Mouse (Mus musculus): ENCODE results near the gene Carns1. TPM values are rescaled to one million over a fixed set of nuclear protein-coding genes. Genes with fewer than 3 reads are reported as not detected.
A peak's percentile ranks its signal among the peaks of the same experiment; 100 is the strongest.

The Carns1 gene
- total RNA-seq (2012; rRNA removed) (0.39 and 0.81 TPM in 2 replicates), polyA plus RNA-seq (2012; ENCODE audit: insufficient read depth in 1 of 2, insufficient read length in 2 of 2, low read depth in 1 of 2, low replicate concordance in 2 of 2, missing spikeins in 1 of 2) (under 1 TPM in 1 of 2 experiments, not detected in 1; 0.63 TPM)

DNA sequence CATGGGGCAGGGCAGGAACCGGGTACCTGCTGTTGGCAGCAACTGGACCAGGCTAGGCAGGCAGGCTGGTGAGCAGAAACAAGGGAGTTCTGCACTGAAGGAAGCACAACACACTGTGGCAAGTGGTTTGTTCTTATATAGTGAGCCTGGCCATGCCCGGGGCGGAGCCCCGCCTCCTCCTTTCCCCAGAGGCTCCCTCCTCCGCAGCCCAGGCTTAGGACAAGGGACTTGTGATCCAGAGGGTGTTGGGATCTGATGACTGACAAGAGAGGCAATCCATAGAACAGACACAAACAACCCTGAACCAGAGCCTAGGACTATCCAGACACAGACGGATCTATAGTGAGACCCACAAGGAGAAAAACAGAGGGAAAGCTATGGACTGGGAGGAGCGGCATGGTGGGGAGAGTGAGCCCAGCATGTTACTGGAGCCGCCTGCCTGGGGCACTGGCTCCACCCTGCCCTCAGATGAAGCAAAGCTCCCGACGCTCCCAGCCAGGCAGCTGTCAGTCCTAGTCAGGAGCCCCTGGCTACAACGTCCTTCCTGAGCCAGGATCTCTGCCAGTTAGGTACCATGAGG, at the start of gene Carns1:
Gene Carns1 (minus strand): TSS at position 112 of the 580 bp plus-strand sequence.
- Histone ChIP-seq H3K36me3 (ENCODE audit: control insufficient read depth in 1 of 2, insufficient read depth in 2 of 2, low read length in 2 of 2) (peaks cover 0 to under 1% of the 10 kb centered on the region in 2 experiments; a peak in 1 of 4 replicates), H3K27me3 (ENCODE audit: control insufficient read depth in 1 of 2, insufficient read depth in 2 of 2, low read length in 2 of 2) (no peaks in the 10 kb centered on the region)

GRCm38 (mm10) chr19:4222165-4222564, 46.9 kb upstream of the Carns1 start:
- peaks cover 16 to 36% of the 10 kb centered on the region in 2 experiments for H3K4me1 ChIP-seq (ENCODE audit: control insufficient read depth in 1 of 2, insufficient read depth in 2 of 2, low read length in 2 of 2)
- no peaks in the 10 kb centered on the region for H3K27me3 ChIP-seq (ENCODE audit: control insufficient read depth in 1 of 2, insufficient read depth in 2 of 2, low read length in 2 of 2)
- H3K36me3 ChIP-seq (ENCODE audit: control insufficient read depth in 1 of 2, insufficient read depth in 2 of 2, low read length in 2 of 2), result peaks cover 0 to 32% of the 10 kb centered on the region in 2 experiments; a peak in 2 of 4 replicates
- no peaks in the 10 kb centered on the region for H3K9me3 ChIP-seq (replicated peaks; ENCODE audit: insufficient read depth, low read length)
- DNase-seq (ENCODE audit: low read depth, low spot score), result peak; percentile 75
- peak overlapping the region; percentile 27; the same call in 1 of the 2 replicates for H3K9ac ChIP-seq (ENCODE audit: control insufficient read depth, low read depth, low read length, poor library complexity, severe bottlenecking)
- TF ChIP-seq EP300 (IDR thresholded peaks at IDR 0.05; ENCODE audit: low read depth in 1 of 2, low read length in 2 of 2) (0 out of 4 replicates have a peak, but pooled peaks of 1 of the 2 experiments have one; percentile 14), CHD2 (IDR thresholded peaks at IDR 0.05; ENCODE audit: low read length) (no peak)
- H3K27ac ChIP-seq (ENCODE audit: control insufficient read depth, low read depth, low read length), result peak overlapping the region; percentile 84; the same call in 1 of the 2 replicates
- no peak overlapping the region for H3K4me3 ChIP-seq (ENCODE audit: control insufficient read depth in 1 of 2, insufficient read depth in 1 of 2, low read depth in 2 of 2, low read length in 2 of 2)
- no peaks in the 10 kb centered on the region; the same call in 1 of the 2 replicates for H3K79me2 ChIP-seq (ENCODE audit: control insufficient read depth, insufficient read depth, low read length, poor library complexity)

More for the DNA sequence above, at the start of gene Carns1:
- Histone ChIP-seq H3K9ac (ENCODE audit: control insufficient read depth, low read depth, low read length, poor library complexity, severe bottlenecking) (no peak within 1 kb of the TSS), H3K9me3 (replicated peaks; ENCODE audit: insufficient read depth, low read length) (no peaks in the 10 kb centered on the region), H3K79me2 (ENCODE audit: control insufficient read depth, insufficient read depth, low read length, poor library complexity) (no peaks in the 10 kb centered on the region), H3K27ac (ENCODE audit: control insufficient read depth, low read depth, low read length) (no peak within 1 kb of the TSS), H3K4me3 (ENCODE audit: control insufficient read depth in 1 of 2, insufficient read depth in 1 of 2, low read depth in 2 of 2, low read length in 2 of 2) (no peak within 1 kb of the TSS), H3K4me1 (ENCODE audit: control insufficient read depth in 1 of 2, insufficient read depth in 2 of 2, low read length in 2 of 2) (peaks cover 0 to 2% of the 10 kb centered on the region in 2 experiments; a peak in 1 of 4 replicates)
- DNase-seq (ENCODE audit: low read depth, low spot score), result no peak
- no peak for TF ChIP-seq SMC3 (IDR thresholded peaks at IDR 0.05; ENCODE audit: low read depth, low read length)
- no peak for TF ChIP-seq CHD2 (IDR thresholded peaks at IDR 0.05; ENCODE audit: low read length)
- TF ChIP-seq ZC3H11A (IDR thresholded peaks at IDR 0.05; ENCODE audit: low read depth, low read length), result no peak
- TF ChIP-seq MAFK (IDR thresholded peaks at IDR 0.05; ENCODE audit: borderline replicate concordance, low read depth, low read length), result no peak
- TF ChIP-seq NRF1 (IDR thresholded peaks at IDR 0.05; ENCODE audit: insufficient read depth, low read depth, low read length, poor library complexity, severe bottlenecking), result no peak
- TF ChIP-seq JUND (IDR thresholded peaks at IDR 0.05; ENCODE audit: low read depth, low read length), result no peak
- TF ChIP-seq HCFC1 (IDR thresholded peaks at IDR 0.05; ENCODE audit: low read depth, low read length), result no peak
- TF ChIP-seq RCOR1 (IDR thresholded peaks at IDR 0.05; ENCODE audit: low read depth, low read length), result no peak
- no peak for TF ChIP-seq POLR2AphosphoS5 (IDR thresholded peaks at IDR 0.05; ENCODE audit: borderline replicate concordance, low read depth, low read length)
- TF ChIP-seq MAZ (IDR thresholded peaks at IDR 0.05; ENCODE audit: low read depth, low read length), result no peak

All from MEL (cell line).